Mouse (Mus musculus) kidney, postnatal 0 days (tissue): ENCODE measurements around the gene Ccdc185. TPM values are rescaled to one million over a fixed set of nuclear protein-coding genes. Genes with fewer than 3 reads are reported as not detected.

ENCODE experiments used
- ATAC-seq: fragments of 200-750 bp; cut with Nextera tagmentation; replicated peaks from 2 replicates; pipeline ENCODE4 v1.8.0; 2017; ENCODE audit warnings: low read depth, moderate number of reproducible peaks, moderate TSS enrichment, moderate library complexity; ENCODE audit not compliant: low FRiP score
- DNase-seq: peaks from one replicate; pipeline ENCODE4 v3.0.0-alpha.2; 2016; ENCODE audit warnings: low spot score
- H3K27ac ChIP-seq: fragments of 300-500 bp; sonication (generic); 2 replicates; pipeline ENCODE4 v1.5.1; 2014; ENCODE audit warnings: mild to moderate bottlenecking
- H3K27me3 ChIP-seq: fragments of 300-500 bp; sonication (generic); 2 replicates; pipeline ENCODE4 v1.6.1; 2014; ENCODE audit warnings: low read length, mixed read lengths; ENCODE audit not compliant: insufficient read depth
- H3K36me3 ChIP-seq: fragments of 300-500 bp; sonication (generic); 2 replicates; pipeline ENCODE4 v1.6.1; 2014; ENCODE audit warnings: low read length, mixed read lengths; ENCODE audit not compliant: insufficient read depth
- H3K4me1 ChIP-seq: fragments of 300-500 bp; sonication (generic); replicated peaks from 2 replicates; pipeline ENCODE4 v1.6.1; 2014; ENCODE audit warnings: antibody characterized with exemption, low read length, mixed read lengths; ENCODE audit not compliant: insufficient read depth
- H3K4me2 ChIP-seq: fragments of 300-500 bp; sonication (generic); 2 replicates; pipeline ENCODE4 v1.6.1; 2014; ENCODE audit warnings: mild to moderate bottlenecking, low read length, moderate library complexity, mixed read lengths
- H3K4me3 ChIP-seq: fragments of 300-500 bp; sonication (generic); replicated peaks from 2 replicates; pipeline ENCODE4 v1.5.1; 2014; ENCODE audit warnings: low read depth, low read length
- H3K9ac ChIP-seq: fragments of 300-500 bp; sonication (generic); 2 replicates; pipeline ENCODE4 v1.6.1; 2014; ENCODE audit warnings: low read depth, low read length
- H3K9me3 ChIP-seq: fragments of 300-500 bp; sonication (generic); replicated peaks from 2 replicates; pipeline ENCODE4 v1.6.1; 2016; ENCODE audit warnings: low read length, inconsistent platforms, mixed read lengths
- CTCF ChIP-seq: IDR thresholded peaks from 2 replicates; pipeline ENCODE4 v1.5.1; 2016; ENCODE audit warnings: antibody characterized with exemption, low read depth, mild to moderate bottlenecking, moderate library complexity
- WGBS: fragments of 180-500 bp; shearing (Covaris S2); extraction: QIAGEN DNeasy Blood & Tissue Kit; methylation state at CpG from one replicate; pipeline ENCODE4 v1.1.7; 2014; 5-methylcytosine and 5-hydroxymethylcytosine counted together
- polyA plus RNA-seq: library from polyadenylated mRNA; unstranded; fragments of >200 nt; fragmentation: Nextera tagmentation; extraction: Ambion mirVana; gene quantifications from 2 replicates; pipeline ENCODE4 v1.2.1, GENCODE M21; 2015

The Ccdc185 gene
- polyA plus RNA-seq, 1 experiment from 2014 or later: not detected

DNA sequence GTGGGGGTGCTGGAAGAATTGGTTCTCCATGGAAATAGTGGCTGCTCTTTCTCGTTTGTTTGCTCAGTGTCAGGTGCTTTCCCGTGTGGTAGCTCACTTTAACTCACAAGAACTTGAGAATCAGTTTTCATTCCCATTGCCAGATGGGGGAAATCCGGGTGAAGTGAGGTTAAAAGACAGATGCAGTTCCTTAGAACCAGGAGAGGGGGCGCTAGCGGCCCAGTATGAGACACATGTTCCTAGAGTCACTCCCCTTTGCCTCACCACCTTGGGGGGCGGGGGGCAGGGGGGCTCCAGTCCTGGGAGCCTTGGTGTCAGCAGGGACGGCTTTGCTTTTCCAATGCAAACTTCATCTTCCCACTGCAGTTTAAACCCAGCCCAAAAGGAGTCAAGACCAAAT, 38.0 kb upstream of the Ccdc185 start:
- Histone ChIP-seq H3K27me3 (no peaks in the 10 kb centered on the region), H3K4me3 (no peak overlapping the region), H3K9me3 (no peaks in the 10 kb centered on the region), H3K27ac (no peak overlapping the region), H3K4me2 (no peak overlapping the region), H3K4me1 (peaks cover 7% of the 10 kb centered on the region; the same call in 1 of the 2 replicates), H3K9ac (no peak overlapping the region), H3K36me3 (no peaks in the 10 kb centered on the region)
- peak; percentile 27; the same call in 1 of the 2 replicates for TF ChIP-seq CTCF
- no peak for ATAC-seq
- DNase-seq: no peak
- 51% methylated on average over 7 of the region's 7 CpGs for WGBS

- ATAC-seq: no peak
- 63% methylated on average over 5 of the region's 5 CpGs for WGBS
- H3K27me3 ChIP-seq: no peaks in the 10 kb centered on the region
- no peaks in the 10 kb centered on the region for H3K36me3 ChIP-seq
- H3K9ac ChIP-seq: no peak overlapping the region
- H3K27ac ChIP-seq: 0 out of 2 replicates have a peak overlapping the region, but pooled peaks have one; percentile 31
- H3K9me3 ChIP-seq: no peaks in the 10 kb centered on the region
- no peak for DNase-seq
- no peak for TF ChIP-seq CTCF
- 0 out of 2 replicates have a peak, but pooled peaks cover 6% of the 10 kb centered on the region for H3K4me1 ChIP-seq
- H3K4me3 ChIP-seq: no peak overlapping the region
- no peak overlapping the region for H3K4me2 ChIP-seq
These were observed 36.5 kb upstream of the Ccdc185 start for GRCm38 (mm10) chr1:182785504-182785903.

- ATAC-seq (no peak), DNase-seq (no peak)
- Histone ChIP-seq H3K9me3 (no peaks in the 10 kb centered on the region), H3K9ac (no peak overlapping the region), H3K27me3 (no peaks in the 10 kb centered on the region), H3K4me2 (no peak overlapping the region), H3K36me3 (no peaks in the 10 kb centered on the region), H3K4me1 (0 out of 2 replicates have a peak, but pooled peaks cover 6% of the 10 kb centered on the region), H3K4me3 (no peak overlapping the region), H3K27ac (0 out of 2 replicates have a peak overlapping the region, but pooled peaks have one; percentile 16)
- 76% methylated on average over 3 of the region's 3 CpGs for WGBS
- TF ChIP-seq CTCF: no peak
These were observed 35.8 kb upstream of the Ccdc185 start for GRCm38 (mm10) chr1:182784784-182785183.

DNA sequence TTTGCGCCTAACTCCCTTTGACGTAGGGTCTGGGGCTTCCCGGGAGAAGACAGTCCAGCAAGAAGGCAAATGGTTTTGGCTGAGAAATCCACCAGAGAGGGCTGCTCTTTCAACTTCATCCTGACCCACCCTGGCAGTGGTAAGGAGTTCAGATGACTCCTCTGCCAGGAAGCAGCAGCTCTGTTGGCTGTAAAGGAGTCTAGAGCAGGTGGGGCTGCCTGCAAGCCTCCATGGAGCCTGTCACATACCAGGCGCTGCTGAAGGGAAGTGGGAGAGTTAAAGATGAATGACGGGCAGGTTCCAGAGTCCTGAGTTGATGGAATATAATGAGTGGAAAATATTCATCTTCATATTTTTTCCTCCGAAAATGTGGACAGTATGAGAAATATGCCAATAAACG, 34.8 kb upstream of the Ccdc185 start:
- no peaks in the 10 kb centered on the region for H3K36me3 ChIP-seq
- H3K9me3 ChIP-seq: no peaks in the 10 kb centered on the region
- 88% methylated on average over 7 of the region's 7 CpGs for WGBS
- 0 out of 2 replicates have a peak, but pooled peaks cover 6% of the 10 kb centered on the region for H3K4me1 ChIP-seq
- no peak overlapping the region for H3K4me2 ChIP-seq
- DNase-seq (no peak), ATAC-seq (no peak)
- H3K9ac ChIP-seq: no peak overlapping the region
- no peak for TF ChIP-seq CTCF
- H3K4me3 ChIP-seq: no peak overlapping the region
- H3K27ac ChIP-seq: no peak overlapping the region
- H3K27me3 ChIP-seq: no peaks in the 10 kb centered on the region

- Histone ChIP-seq H3K4me2 (no peak overlapping the region), H3K9me3 (no peaks in the 10 kb centered on the region), H3K36me3 (no peaks in the 10 kb centered on the region), H3K27ac (no peak overlapping the region), H3K4me3 (no peak overlapping the region), H3K4me1 (no peaks in the 10 kb centered on the region), H3K27me3 (no peaks in the 10 kb centered on the region), H3K9ac (no peak overlapping the region)
- TF ChIP-seq CTCF: no peak
- WGBS: 86% methylated on average over 6 of the region's 6 CpGs
- DNase-seq: no peak
- no peak for ATAC-seq
These were observed 30.1 kb upstream of the Ccdc185 start for GRCm38 (mm10) chr1:182779024-182779520.

- 67% methylated on average over 13 of the region's 13 CpGs for WGBS
- H3K4me1 ChIP-seq: no peaks in the 10 kb centered on the region
- H3K9ac ChIP-seq: no peak overlapping the region
- no peak overlapping the region for H3K27ac ChIP-seq
- H3K9me3 ChIP-seq: no peaks in the 10 kb centered on the region
- DNase-seq: no peak
- H3K27me3 ChIP-seq: no peaks in the 10 kb centered on the region
- no peak overlapping the region for H3K4me3 ChIP-seq
- ATAC-seq: no peak; the same call in 1 of the 2 replicates
- no peak overlapping the region for H3K4me2 ChIP-seq
- no peak for TF ChIP-seq CTCF
- no peaks in the 10 kb centered on the region for H3K36me3 ChIP-seq
These were observed 29.2 kb upstream of the Ccdc185 start for GRCm38 (mm10) chr1:182778225-182778624.
